Mouse (Mus musculus): ENCODE data around the gene Tmem94. TPM values are rescaled to one million over a fixed set of nuclear protein-coding genes. Genes with fewer than 3 reads are reported as not detected.

Tmem94 gene
- polyA plus RNA-seq, 1 experiment from 2014 or later = 26.5 TPM

GRCm38 (mm10) chr11:115832523-115832922, 67.3 kb downstream of the Tmem94 start:
- Histone ChIP-seq H3K36me3 (no peaks in the 10 kb centered on the region), H3K27ac (peak overlapping the region; percentile 47), H3K27me3 (peaks cover 20% of the 10 kb centered on the region), H3K4me1 (replicated peaks) (peaks cover 60% of the 10 kb centered on the region), H3K4me3 (replicated peaks) (no peak overlapping the region), H3K4me2 (peak overlapping the region; percentile 13), H3K9me3 (no peaks in the 10 kb centered on the region), H3K9ac (replicated peaks) (no peak overlapping the region; the same call in 1 of the 2 replicates)
- WGBS = 7% methylated on average over 8 of the region's 8 CpGs
- ATAC-seq (ENCODE audit: insufficient number of reproducible peaks, insufficient read depth, low FRiP score, low TSS enrichment, low read depth) = 0 out of 2 replicates have a peak, but pooled peaks have one; percentile 30

GRCm38 (mm10) chr11:115833021-115833513, 67.8 kb downstream of the Tmem94 start:
- no peak for ATAC-seq (ENCODE audit: insufficient number of reproducible peaks, insufficient read depth, low FRiP score, low TSS enrichment, low read depth)
- H3K9ac ChIP-seq (replicated peaks) = peak overlapping the region; percentile 18; the same call in 1 of the 2 replicates
- peaks cover 20% of the 10 kb centered on the region for H3K27me3 ChIP-seq
- H3K9me3 ChIP-seq = no peaks in the 10 kb centered on the region
- 9% methylated on average over 8 of the region's 8 CpGs for WGBS
- no peak overlapping the region for H3K4me3 ChIP-seq (replicated peaks)
- peaks cover 60% of the 10 kb centered on the region for H3K4me1 ChIP-seq (replicated peaks)
- H3K27ac ChIP-seq = peak overlapping the region; percentile 47
- H3K36me3 ChIP-seq = no peaks in the 10 kb centered on the region
- H3K4me2 ChIP-seq = peak overlapping the region; percentile 13

GRCm38 (mm10) chr11:115834033-115834432, 68.8 kb downstream of the Tmem94 start:
- no peak overlapping the region for H3K4me2 ChIP-seq
- H3K4me1 ChIP-seq (replicated peaks) = peaks cover 63% of the 10 kb centered on the region
- H3K9me3 ChIP-seq = no peaks in the 10 kb centered on the region
- no peak overlapping the region for H3K27ac ChIP-seq
- peaks cover 20% of the 10 kb centered on the region for H3K27me3 ChIP-seq
- WGBS = 43% methylated on average over 6 of the region's 6 CpGs
- no peak overlapping the region for H3K9ac ChIP-seq (replicated peaks)
- ATAC-seq (ENCODE audit: insufficient number of reproducible peaks, insufficient read depth, low FRiP score, low TSS enrichment, low read depth) = no peak
- H3K4me3 ChIP-seq (replicated peaks) = no peak overlapping the region
- H3K36me3 ChIP-seq = no peaks in the 10 kb centered on the region

GRCm38 (mm10) chr11:115836656-115837395, 71.6 kb downstream of the Tmem94 start:
- H3K4me1 ChIP-seq (replicated peaks) = peaks cover 60% of the 10 kb centered on the region
- H3K9ac ChIP-seq (replicated peaks) = no peak overlapping the region
- H3K27me3 ChIP-seq = 0 out of 2 replicates have a peak, but pooled peaks cover under 1% of the 10 kb centered on the region
- WGBS = 56% methylated on average over 11 of the region's 11 CpGs
- H3K4me3 ChIP-seq (replicated peaks) = no peak overlapping the region
- no peaks in the 10 kb centered on the region for H3K36me3 ChIP-seq
- H3K9me3 ChIP-seq = no peaks in the 10 kb centered on the region
- H3K4me2 ChIP-seq = no peak overlapping the region
- no peak for ATAC-seq (ENCODE audit: insufficient number of reproducible peaks, insufficient read depth, low FRiP score, low TSS enrichment, low read depth)
- no peak overlapping the region for H3K27ac ChIP-seq

GRCm38 (mm10) chr11:115837606-115838345, 72.5 kb downstream of the Tmem94 start:
- WGBS = 93% methylated on average over 22 of the region's 22 CpGs
- no peaks in the 10 kb centered on the region for H3K36me3 ChIP-seq
- H3K4me1 ChIP-seq (replicated peaks) = peaks cover 60% of the 10 kb centered on the region
- H3K9ac ChIP-seq (replicated peaks) = no peak overlapping the region
- no peak overlapping the region for H3K4me2 ChIP-seq
- H3K27ac ChIP-seq = no peak overlapping the region
- no peaks in the 10 kb centered on the region for H3K27me3 ChIP-seq
- ATAC-seq (ENCODE audit: insufficient number of reproducible peaks, insufficient read depth, low FRiP score, low TSS enrichment, low read depth) = no peak
- no peaks in the 10 kb centered on the region for H3K9me3 ChIP-seq
- no peak overlapping the region for H3K4me3 ChIP-seq (replicated peaks)

- no peak overlapping the region for H3K27ac ChIP-seq
- H3K9me3 ChIP-seq = no peaks in the 10 kb centered on the region
- no peaks in the 10 kb centered on the region for H3K36me3 ChIP-seq
- H3K9ac ChIP-seq (replicated peaks) = no peak overlapping the region
- no peak overlapping the region for H3K4me3 ChIP-seq (replicated peaks)
- WGBS = 43% methylated on average over 4 of the region's 4 CpGs
- no peak overlapping the region for H3K4me2 ChIP-seq
- no peaks in the 10 kb centered on the region for H3K27me3 ChIP-seq
- no peak for ATAC-seq (ENCODE audit: insufficient number of reproducible peaks, insufficient read depth, low FRiP score, low TSS enrichment, low read depth)
- H3K4me1 ChIP-seq (replicated peaks) = peaks cover 52% of the 10 kb centered on the region
These were observed 73.7 kb downstream of the Tmem94 start for GRCm38 (mm10) chr11:115838895-115839311.

- no peaks in the 10 kb centered on the region for H3K9me3 ChIP-seq
These were observed 74.5 kb downstream of the Tmem94 start for GRCm38 (mm10) chr11:115839732-115840131.

GRCm38 (mm10) chr11:115841044-115841443, 75.8 kb downstream of the Tmem94 start:
- Histone ChIP-seq H3K9me3 (peaks cover 5% of the 10 kb centered on the region; the same call in 1 of the 2 replicates), H3K27ac (no peak overlapping the region), H3K9ac (replicated peaks) (no peak overlapping the region), H3K4me3 (replicated peaks) (no peak overlapping the region), H3K4me1 (replicated peaks) (peaks cover 38% of the 10 kb centered on the region), H3K27me3 (no peaks in the 10 kb centered on the region), H3K4me2 (no peak overlapping the region), H3K36me3 (peaks cover 10% of the 10 kb centered on the region)
- 81% methylated on average over 6 of the region's 6 CpGs for WGBS
- ATAC-seq (ENCODE audit: insufficient number of reproducible peaks, insufficient read depth, low FRiP score, low TSS enrichment, low read depth) = no peak

More at GRCm38 (mm10) chr11:115839732-115840131, 74.5 kb downstream of the Tmem94 start:
- Histone ChIP-seq H3K4me3 (replicated peaks) (no peak overlapping the region), H3K9ac (replicated peaks) (no peak overlapping the region), H3K27me3 (no peaks in the 10 kb centered on the region), H3K4me2 (no peak overlapping the region), H3K4me1 (replicated peaks) (peaks cover 48% of the 10 kb centered on the region), H3K36me3 (no peaks in the 10 kb centered on the region), H3K27ac (no peak overlapping the region)
- no peak for ATAC-seq (ENCODE audit: insufficient number of reproducible peaks, insufficient read depth, low FRiP score, low TSS enrichment, low read depth)
- WGBS = 65% methylated on average over 3 of the region's 3 CpGs

GRCm38 (mm10) chr11:115841961-115842550, 76.8 kb downstream of the Tmem94 start:
- H3K9ac ChIP-seq (replicated peaks) = no peak overlapping the region
- H3K4me3 ChIP-seq (replicated peaks) = no peak overlapping the region
- H3K36me3 ChIP-seq = peaks cover 13% of the 10 kb centered on the region
- peaks cover 5% of the 10 kb centered on the region; the same call in 1 of the 2 replicates for H3K9me3 ChIP-seq
- H3K27ac ChIP-seq = peak overlapping the region; percentile 86
- peaks cover 38% of the 10 kb centered on the region for H3K4me1 ChIP-seq (replicated peaks)
- peak; percentile 32; the same call in 1 of the 2 replicates for ATAC-seq (ENCODE audit: insufficient number of reproducible peaks, insufficient read depth, low FRiP score, low TSS enrichment, low read depth)
- WGBS = 13% methylated on average over 6 of the region's 6 CpGs
- peak overlapping the region; percentile 15; the same call in 1 of the 2 replicates for H3K4me2 ChIP-seq
- no peaks in the 10 kb centered on the region for H3K27me3 ChIP-seq

- peaks cover 5% of the 10 kb centered on the region; the same call in 1 of the 2 replicates for H3K9me3 ChIP-seq
- no peak for ATAC-seq (ENCODE audit: insufficient number of reproducible peaks, insufficient read depth, low FRiP score, low TSS enrichment, low read depth)
- H3K27me3 ChIP-seq = no peaks in the 10 kb centered on the region
- WGBS = 83% methylated on average over 10 of the region's 14 CpGs
- no peak overlapping the region for H3K27ac ChIP-seq
- H3K4me1 ChIP-seq (replicated peaks) = peaks cover 38% of the 10 kb centered on the region
- H3K9ac ChIP-seq (replicated peaks) = no peak overlapping the region
- no peak overlapping the region for H3K4me2 ChIP-seq
- H3K4me3 ChIP-seq (replicated peaks) = no peak overlapping the region
- H3K36me3 ChIP-seq = peaks cover 17% of the 10 kb centered on the region
These were observed 78.1 kb downstream of the Tmem94 start for GRCm38 (mm10) chr11:115843141-115843890.
